Mouse (Mus musculus): ENCODE results near the gene Gm4297. TPM values are rescaled to one million over a fixed set of nuclear protein-coding genes. Genes with fewer than 3 reads are reported as not detected.
"Not testable (repeated sequence)": the region's sequence is repeated elsewhere in the genome, so short reads cannot be mapped to it uniquely, and the experiment has no call there.

Gene Gm4297
- polyA plus RNA-seq (2014; fragmentation: Nextera tagmentation; extraction: Ambion mirVana) = not detected in 2 replicates

- ATAC-seq (ENCODE audit: low FRiP score); H3K4me2 ChIP-seq; H3K4me3 ChIP-seq (ENCODE audit: low read depth, low read length); H3K27ac ChIP-seq (ENCODE audit: low read depth, low read length); H3K9ac ChIP-seq (ENCODE audit: low read length); DNase-seq (ENCODE audit: low spot score, missing footprints); H3K27me3 ChIP-seq (ENCODE audit: control insufficient read depth, insufficient read depth, low read length); H3K36me3 ChIP-seq (ENCODE audit: control insufficient read depth, insufficient read depth, low read length); H3K4me1 ChIP-seq (ENCODE audit: control insufficient read depth, insufficient read depth, low read length); H3K9me3 ChIP-seq (ENCODE audit: control insufficient read depth, low read length): not testable (repeated sequence)
- WGBS = 85% methylated on average over 4 of the region's 4 CpGs
Measured at GRCm38 (mm10) chrX:24574795-24575194, at the start of gene Gm4297. Gm4297 (minus strand) TSS chrX:24574895.

Small RNAs within 50 kb of the gene (microRNA-seq; reads per million reads assigned to microRNA genes)
- not detected for gene Gm27839
- gene Gm27910 = not detected

Other genes with a start within 250 kb of the Gm4297 start
- gene Gm5934, start 74.1 kb downstream of the Gm4297 start, polyA plus RNA-seq (2014; fragmentation: Nextera tagmentation; extraction: Ambion mirVana) = not detected in 2 replicates
- not detected in 2 replicates for gene Gm5935, start 200.3 kb upstream of the Gm4297 start, polyA plus RNA-seq (2014; fragmentation: Nextera tagmentation; extraction: Ambion mirVana)